Mouse (Mus musculus) mammary gland, adult 2 months (tissue): ENCODE data around the gene 1700125H20Rik. TPM values are rescaled to one million over a fixed set of nuclear protein-coding genes. Genes with fewer than 3 reads are reported as not detected.

ENCODE experiments used
- polyA plus RNA-seq: library from polyadenylated mRNA; depleted of rRNA; stranded (reverse); fragments of >200 nt; gene quantifications from 2 replicates; pipeline ENCODE4 v1.2.3, GENCODE M21; 2012; ENCODE audit warnings: low replicate concordance; rRNA removed

The 1700125H20Rik gene
- not detected in 2 replicates for polyA plus RNA-seq

DNA sequence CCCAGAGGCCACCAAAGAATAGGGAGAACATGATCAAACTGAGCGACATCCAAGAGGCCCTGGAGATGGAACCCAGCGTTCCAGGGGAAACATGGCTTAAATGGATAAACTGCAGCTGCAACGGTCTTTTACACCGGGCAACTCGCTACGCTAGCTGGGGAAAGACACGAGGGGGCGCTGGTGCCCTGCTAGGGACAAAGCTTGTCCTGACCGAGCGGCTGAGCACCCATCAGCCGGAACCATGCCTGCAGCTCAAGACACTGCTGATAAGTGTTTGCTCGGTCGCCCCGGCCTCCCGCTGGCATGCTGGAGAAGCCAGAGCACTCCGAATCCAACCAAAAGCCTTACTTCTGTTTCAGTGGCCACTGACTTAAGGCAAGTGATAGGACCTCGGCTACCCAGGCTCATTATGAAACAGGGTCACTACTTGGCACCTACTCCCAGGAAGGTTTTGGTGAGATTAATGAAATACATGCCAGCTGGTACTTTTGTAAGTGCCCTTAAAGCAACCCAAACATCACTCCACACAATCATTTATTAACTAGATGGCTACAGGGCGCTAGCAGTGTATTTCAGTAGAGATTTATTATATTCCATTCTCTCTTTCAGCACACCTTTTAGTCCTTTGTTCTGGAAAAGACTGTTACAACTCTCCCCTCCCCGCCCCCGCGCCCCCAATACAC lies at the start of gene 1700125H20Rik:
Gene 1700125H20Rik (plus strand): TSS at position 347 of the 683 bp plus-strand sequence.

GRCm38 (mm10) chr11:85139581-85140540 lies 30.3 kb upstream of the 1700125H20Rik start, which contains the start of gene Usp32:
TSS of gene Usp32 (minus strand) at chr11:85140161.

Other genes with a start within 250 kb of the 1700125H20Rik start
- gene Car4, start 212.6 kb upstream of the 1700125H20Rik start, polyA plus RNA-seq = 8.7 and 19.2 TPM in 2 replicates
- 2.7 and 5.8 TPM in 2 replicates for gene Usp32, start 30.2 kb upstream of the 1700125H20Rik start, polyA plus RNA-seq
- 10.5 and 11.8 TPM in 2 replicates for gene Appbp2, start 64.7 kb downstream of the 1700125H20Rik start, polyA plus RNA-seq
- 6.1 and 7.1 TPM in 2 replicates for gene Ppm1d, start 140.8 kb downstream of the 1700125H20Rik start, polyA plus RNA-seq
- gene Bcas3, start 182.8 kb downstream of the 1700125H20Rik start, polyA plus RNA-seq = 32.5 and 41.2 TPM in 2 replicates